Mouse (Mus musculus) C2C12 (cell line): ENCODE measurements at regions not wholly inside any gene's neighbourhood (a gene's known extent, or its start where the extent isn't known, plus 50 kb on each side); places are given as distances from the start of the nearest gene placed in this dataset.

Experiments
- CEBPB ChIP-seq: IDR thresholded peaks from one replicate; pipeline ENCODE4 v1.6.1; 2011; ENCODE audit warnings: low read depth, mild to moderate bottlenecking, control low read depth, moderate library complexity
- CTCF ChIP-seq: IDR thresholded peaks from one replicate; pipeline ENCODE4 v1.5.1; 2011; ENCODE audit not compliant: control insufficient read depth, insufficient read depth, insufficient read length
- MAX ChIP-seq: IDR thresholded peaks from one replicate; pipeline ENCODE4 v1.6.1; 2011; ENCODE audit warnings: mild to moderate bottlenecking, control low read depth
- MYOD1 ChIP-seq: IDR thresholded peaks from one replicate; pipeline ENCODE4 v1.6.1; 2011; ENCODE audit warnings: low read depth; ENCODE audit not compliant: control insufficient read depth, insufficient read length
- MYOG ChIP-seq: IDR thresholded peaks from one replicate; pipeline ENCODE4 v1.6.1; 2011; ENCODE audit not compliant: control insufficient read depth, insufficient read length; ENCODE audit errors: extremely low read depth
- USF1 ChIP-seq: IDR thresholded peaks from one replicate; pipeline ENCODE4 v1.6.1; 2011; ENCODE audit warnings: low read depth, mild to moderate bottlenecking, control low read depth, moderate library complexity

DNA sequence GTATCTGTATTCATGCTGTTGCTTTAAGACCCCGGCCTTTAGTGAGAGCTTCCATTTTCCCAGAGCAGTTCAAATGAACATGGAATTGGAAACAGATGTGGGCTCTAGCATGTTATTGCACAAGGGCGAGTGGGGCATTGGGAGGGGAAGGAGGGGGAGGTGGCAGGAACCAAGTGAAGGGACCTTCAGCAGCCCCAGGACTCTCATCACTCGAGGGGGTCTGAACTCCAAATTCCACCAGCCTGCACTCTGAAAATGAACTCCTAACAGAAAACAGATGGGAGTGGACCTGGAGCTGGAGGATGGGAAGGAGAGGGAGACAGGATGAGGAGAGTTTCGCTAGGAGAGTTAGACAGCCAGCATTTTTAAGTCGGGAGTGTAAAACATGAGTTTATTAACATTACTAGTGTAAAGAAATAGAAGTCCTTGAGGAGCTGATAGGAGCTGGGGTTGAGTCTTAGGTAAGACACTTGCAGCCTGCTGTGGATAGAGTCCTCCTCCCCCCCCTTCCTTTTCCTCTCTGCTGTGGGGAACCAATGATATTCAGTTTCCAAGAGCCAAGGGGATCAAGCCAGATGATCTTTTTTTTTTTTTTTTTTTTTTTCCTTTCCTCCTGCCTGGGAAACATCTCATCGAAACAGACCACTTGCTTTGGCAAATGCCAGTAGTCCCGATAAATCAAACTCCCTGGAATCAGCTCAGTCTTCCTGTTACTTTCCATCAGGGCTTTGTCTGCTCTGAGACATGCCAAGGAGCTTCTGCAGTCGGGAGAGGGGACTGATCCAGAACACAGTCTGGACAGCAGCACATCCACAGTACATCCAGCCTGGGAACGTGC is 351.0 kb downstream of the Ets1 start:
- no peak for TF ChIP-seq MYOG
- no peak for TF ChIP-seq CTCF
- TF ChIP-seq MAX = no peak
- TF ChIP-seq USF1 = no peak
- no peak for TF ChIP-seq MYOD1
- TF ChIP-seq CEBPB = no peak
